Mouse (Mus musculus) right cerebral cortex, postnatal 36 days (tissue): ENCODE results near the gene Josd2.

Experiments
- DNase-seq, 2 experiments: peaks; one replicate each; pipeline ENCODE4 v3.0.0; 2022; ENCODE audit warnings: low spot score in 2 of 2, mixed read lengths in 1 of 2

Josd2 gene

GRCm38 (mm10) chr7:44472558-44472885 is 4.7 kb downstream of the Josd2 start:
- no peak for DNase-seq

GRCm38 (mm10) chr7:44472961-44473646 is 5.3 kb downstream of the Josd2 start:
- peak in 1 of 2 experiments; percentile 1 for DNase-seq

- peak; percentile 61 to 66 for DNase-seq
These were observed 6.6 kb downstream of the Josd2 start for GRCm38 (mm10) chr7:44474419-44474818.

- DNase-seq, result peak in 1 of 2 experiments; percentile 2
These were observed 7.3 kb downstream of the Josd2 start for GRCm38 (mm10) chr7:44475046-44475614.

GRCm38 (mm10) chr7:44482836-44483435 is 15.2 kb downstream of the Josd2 start:
- DNase-seq, result no peak

GRCm38 (mm10) chr7:44484109-44484508 is 16.3 kb downstream of the Josd2 start:
- DNase-seq, result peak in 1 of 2 experiments; percentile 0

- peak in 1 of 2 experiments; percentile 73 for DNase-seq
These were observed 17.2 kb downstream of the Josd2 start for GRCm38 (mm10) chr7:44484841-44485571.

- peak in 1 of 2 experiments; percentile 0 for DNase-seq
These were observed 17.9 kb downstream of the Josd2 start for GRCm38 (mm10) chr7:44485572-44486195.

- peak in 1 of 2 experiments; percentile 10 for DNase-seq
These were observed 19.3 kb downstream of the Josd2 start for GRCm38 (mm10) chr7:44486927-44487575.

- DNase-seq, result peak in 1 of 2 experiments; percentile 0
These were observed 20.2 kb downstream of the Josd2 start for GRCm38 (mm10) chr7:44487936-44488335.

GRCm38 (mm10) chr7:44488545-44488944 is 20.8 kb downstream of the Josd2 start:
- no peak for DNase-seq

- DNase-seq, result no peak
These were observed 22.5 kb downstream of the Josd2 start for GRCm38 (mm10) chr7:44490281-44490680.

- DNase-seq, result no peak
These were observed 23.6 kb downstream of the Josd2 start for GRCm38 (mm10) chr7:44491391-44491790.

- DNase-seq, result no peak
These were observed 24.5 kb downstream of the Josd2 start for GRCm38 (mm10) chr7:44492166-44492826.

- no peak for DNase-seq
These were observed 26.9 kb downstream of the Josd2 start for GRCm38 (mm10) chr7:44494681-44495080.

GRCm38 (mm10) chr7:44495086-44495485 is 27.3 kb downstream of the Josd2 start:
- DNase-seq, result no peak

- peak; percentile 97 to 98 for DNase-seq
These were observed 28.4 kb downstream of the Josd2 start, which contains the start of the genes Emc10 and Fam71e1 for GRCm38 (mm10) chr7:44495992-44496770. TSS of gene Emc10 (minus strand) at chr7:44496529. TSS of gene Fam71e1 (plus strand) at chr7:44496581.

GRCm38 (mm10) chr7:44496771-44497109 is 29.0 kb downstream of the Josd2 start:
- no peak for DNase-seq

GRCm38 (mm10) chr7:44497361-44498055 is 29.7 kb downstream of the Josd2 start:
- no peak for DNase-seq
